28 mouse cellular contexts compared by ENCODE assay signal in the genomic region with DNA sequence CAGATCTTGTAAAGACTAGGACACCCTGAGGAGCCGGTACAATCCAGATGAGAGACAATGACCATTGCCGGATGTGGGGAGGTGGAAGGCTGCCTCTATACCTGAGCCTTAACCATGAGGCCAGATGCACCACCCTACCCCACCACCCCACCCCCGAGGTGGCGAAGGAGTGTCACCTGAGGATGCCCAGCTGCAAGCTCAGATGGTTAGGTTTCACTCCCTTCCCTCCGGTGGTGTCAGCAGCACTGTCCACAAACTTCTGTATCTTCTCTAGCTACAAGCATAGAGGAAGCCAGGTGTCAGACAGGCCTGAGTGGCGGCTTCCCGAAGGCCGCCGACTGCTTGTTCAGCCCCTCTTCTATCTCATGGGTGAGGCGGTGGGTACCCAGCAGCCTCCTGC. TPM values are rescaled to one million over a fixed set of nuclear protein-coding genes. Genes with fewer than 3 reads are reported as not detected.
DNase-seq lines count a peak whose midpoint lies in the region; ATAC-seq and TF ChIP-seq lines count a peak whose summit lies in the region.
"Had no signal": no experiment of that assay in that cellular context is flagged by ENCODE, and none has a peak within 500 bp of the region (broad histone marks: within the 10 kb centered on the region; RNA-seq: fewer than 3 reads in every experiment).

No protein-coding gene starts in this region.

- no peak overlapping the region for H3K27ac ChIP-seq in midbrain, embryonic 11.5 days (ENCODE audit: low read depth, low read length)
- no peak overlapping the region for H3K27ac ChIP-seq in midbrain, embryonic 16.5 days (ENCODE audit: low read length)
- H3K27ac ChIP-seq: embryonic facial prominence, embryonic 13.5 days; embryonic facial prominence, embryonic 15.5 days; forebrain, embryonic 10.5 days; forebrain, embryonic 12.5 days had no signal

- TF ChIP-seq CTCF in E14TG2a.4 (conservative IDR thresholded peaks at IDR 0.05; ENCODE audit: low read length): no peak

- no peaks in the 10 kb centered on the region for H3K36me3 ChIP-seq in midbrain, embryonic 11.5 days (ENCODE audit: control insufficient read depth, insufficient read depth, low read length)
- no peaks in the 10 kb centered on the region for H3K36me3 ChIP-seq in midbrain, embryonic 16.5 days (ENCODE audit: control insufficient read depth, insufficient read depth, low read length)
- H3K36me3 ChIP-seq in E14TG2a.4 (ENCODE audit: insufficient read depth, low read length): no peaks in the 10 kb centered on the region
- H3K36me3 ChIP-seq: embryonic facial prominence, embryonic 13.5 days; embryonic facial prominence, embryonic 15.5 days; forebrain, embryonic 10.5 days; forebrain, embryonic 12.5 days had no signal

- H3K4me2 ChIP-seq in midbrain, embryonic 11.5 days: no peak overlapping the region
- no peak overlapping the region for H3K4me2 ChIP-seq in midbrain, embryonic 16.5 days (ENCODE audit: low read length)
- H3K4me2 ChIP-seq: embryonic facial prominence, embryonic 13.5 days; embryonic facial prominence, embryonic 15.5 days; forebrain, embryonic 12.5 days had no signal

- ATAC-seq in midbrain, embryonic 11.5 days (ENCODE audit: low FRiP score): no peak
- no peak for ATAC-seq in midbrain, embryonic 16.5 days
- ATAC-seq: CD4-positive, CD25-positive, alpha-beta regulatory T cell, adult 4 months; forebrain, embryonic 14.5 days; forebrain, embryonic 16.5 days had no signal

- DNase-seq in midbrain, embryonic 11.5 days (ENCODE audit: low spot score, missing footprints): peak; percentile 35
- peak; percentile 44 for DNase-seq in thymus, postnatal 14 days
- DNase-seq in thymus, adult 18-20 months: no peak
- peak; percentile 61 to 64 for DNase-seq in B cell, adult 2 months
- no peak for DNase-seq in gastrocnemius, adult 18-20 months (ENCODE audit: low spot score)
- DNase-seq: adrenal gland, adult 2 months; adrenal gland, postnatal 10 days; adrenal gland, postnatal 25 days; cerebellum, adult 11 months; cerebellum, adult 18-20 months; cerebellum, adult 8-10 months; cerebellum, adult 9-11 months; cerebellum, postnatal 14 days; cerebellum, postnatal 36 days; embryo, embryonic 11 days had no signal

- no peaks in the 10 kb centered on the region for H3K4me1 ChIP-seq in midbrain, embryonic 11.5 days (ENCODE audit: control insufficient read depth, insufficient read depth, low read length)
- no peaks in the 10 kb centered on the region for H3K4me1 ChIP-seq in midbrain, embryonic 16.5 days (ENCODE audit: control insufficient read depth, insufficient read depth, low read length)
- peaks cover 33% of the 10 kb centered on the region for H3K4me1 ChIP-seq in E14TG2a.4 (replicated peaks; ENCODE audit: low read depth, low read length)
- H3K4me1 ChIP-seq: embryonic facial prominence, embryonic 13.5 days; embryonic facial prominence, embryonic 15.5 days; forebrain, embryonic 10.5 days; forebrain, embryonic 12.5 days had no signal

- H3K4me3 ChIP-seq in midbrain, embryonic 11.5 days (ENCODE audit: low read depth, low read length): no peak overlapping the region
- H3K4me3 ChIP-seq in midbrain, embryonic 16.5 days (ENCODE audit: low read depth, low read length): no peak overlapping the region
- H3K4me3 ChIP-seq in E14TG2a.4 (replicated peaks; ENCODE audit: low read length): 0 out of 2 replicates have a peak overlapping the region, but pooled peaks have one; percentile 23
- H3K4me3 ChIP-seq: embryonic facial prominence, embryonic 13.5 days; embryonic facial prominence, embryonic 15.5 days; erythroblast, embryonic 14.5 days; forebrain, embryonic 10.5 days; forebrain, embryonic 12.5 days had no signal

- 92% methylated on average over 10 of the region's 10 CpGs for WGBS in midbrain, embryonic 11.5 days
- WGBS in midbrain, embryonic 16.5 days: 93% methylated on average over 10 of the region's 10 CpGs

- no peak overlapping the region for H3K9ac ChIP-seq in midbrain, embryonic 11.5 days (ENCODE audit: low read length)
- H3K9ac ChIP-seq in midbrain, embryonic 16.5 days (ENCODE audit: low read depth, low read length): no peak overlapping the region
- H3K9ac ChIP-seq: embryonic facial prominence, embryonic 13.5 days; embryonic facial prominence, embryonic 15.5 days; forebrain, embryonic 12.5 days had no signal

- H3K9me3 ChIP-seq in midbrain, embryonic 11.5 days (ENCODE audit: control insufficient read depth, low read length): no peaks in the 10 kb centered on the region; the same call in 1 of the 2 replicates
- H3K9me3 ChIP-seq in midbrain, embryonic 16.5 days (replicated peaks; ENCODE audit: control insufficient read depth, low read length, poor library complexity, severe bottlenecking): peaks cover 3% of the 10 kb centered on the region
- peaks cover 15% of the 10 kb centered on the region for H3K9me3 ChIP-seq in E14TG2a.4 (ENCODE audit: low read length)
- H3K9me3 ChIP-seq: embryonic facial prominence, embryonic 13.5 days; embryonic facial prominence, embryonic 15.5 days had no signal

- no peaks in the 10 kb centered on the region for H3K27me3 ChIP-seq in midbrain, embryonic 11.5 days (ENCODE audit: control insufficient read depth, insufficient read depth, low read length)
- H3K27me3 ChIP-seq in midbrain, embryonic 16.5 days (ENCODE audit: control insufficient read depth, insufficient read depth, low read depth, low read length): no peaks in the 10 kb centered on the region
- peaks cover 23% of the 10 kb centered on the region for H3K27me3 ChIP-seq in E14TG2a.4 (ENCODE audit: insufficient read depth, low read length)
- H3K27me3 ChIP-seq: embryonic facial prominence, embryonic 13.5 days; embryonic facial prominence, embryonic 15.5 days had no signal

RNA-seq across cellular contexts. Expression of a gene that starts 12.2 kb away (rescaled TPM):
- 0.08 and 0.14 TPM in 2 replicates for polyA plus RNA-seq in midbrain, embryonic 11.5 days (2014; fragmentation: Nextera tagmentation; extraction: Ambion mirVana)
- 0.08 TPM in 1 of 2 replicates, not detected in the other for polyA plus RNA-seq in midbrain, embryonic 16.5 days (2015; fragmentation: Nextera tagmentation; extraction: Ambion mirVana)
- total RNA-seq in gastrocnemius, adult 18-20 months (2021): not detected
- total RNA-seq: adrenal gland, adult 2 months; adrenal gland, postnatal 10 days; adrenal gland, postnatal 25 days; common myeloid progenitor, adult 5-6 weeks; MEL had no signal
- polyA plus RNA-seq: CD4-positive, CD25-positive, alpha-beta regulatory T cell, adult 4 months; embryonic facial prominence, embryonic 11.5 days; erythroblast, embryonic 14.5 days; forebrain, embryonic 12.5 days; forebrain, embryonic 14.5 days had no signal

RNA-seq across cellular contexts. Expression of a gene that starts 20.0 kb away (rescaled TPM):
- 72.3 and 83.0 TPM in 2 replicates for polyA plus RNA-seq in midbrain, embryonic 11.5 days (2014; fragmentation: Nextera tagmentation; extraction: Ambion mirVana)
- polyA plus RNA-seq in midbrain, embryonic 16.5 days (2015; fragmentation: Nextera tagmentation; extraction: Ambion mirVana): 36.2 and 36.3 TPM in 2 replicates
- total RNA-seq in gastrocnemius, adult 18-20 months (2021): 10 to 100 TPM; 32.1 to 45.8 TPM

RNA-seq across cellular contexts. Expression of a gene that starts 40.1 kb away (rescaled TPM):
- 173 and 183 TPM in 2 replicates for polyA plus RNA-seq in midbrain, embryonic 11.5 days (2014; fragmentation: Nextera tagmentation; extraction: Ambion mirVana)
- 177 and 198 TPM in 2 replicates for polyA plus RNA-seq in midbrain, embryonic 16.5 days (2015; fragmentation: Nextera tagmentation; extraction: Ambion mirVana)
- total RNA-seq in gastrocnemius, adult 18-20 months (2021): 10 to 100 TPM; 12.3 to 12.5 TPM

RNA-seq across cellular contexts. Expression of a gene that starts 41.1 kb away (rescaled TPM):
- 17.8 and 18.1 TPM in 2 replicates for polyA plus RNA-seq in midbrain, embryonic 11.5 days (2014; fragmentation: Nextera tagmentation; extraction: Ambion mirVana)
- polyA plus RNA-seq in midbrain, embryonic 16.5 days (2015; fragmentation: Nextera tagmentation; extraction: Ambion mirVana): 32.3 and 41.8 TPM in 2 replicates
- total RNA-seq in gastrocnemius, adult 18-20 months (2021): 10 to 100 TPM; 24.2 to 27.5 TPM
- polyA plus RNA-seq: erythroblast, embryonic 14.5 days had no signal

Comparison
In these comparisons a context has a peak if more than half of its experiments do, and no peak if none do; other contexts are left out.
1. DNase-seq: peak in midbrain, embryonic 11.5 days (single experiment), thymus, postnatal 14 days (single experiment) and B cell, adult 2 months (2 of 2); none in thymus, adult 18-20 months (0 of 2) and gastrocnemius, adult 18-20 months (single experiment).